ENCODE assay signal across 8 mouse cellular contexts in the genomic region with DNA sequence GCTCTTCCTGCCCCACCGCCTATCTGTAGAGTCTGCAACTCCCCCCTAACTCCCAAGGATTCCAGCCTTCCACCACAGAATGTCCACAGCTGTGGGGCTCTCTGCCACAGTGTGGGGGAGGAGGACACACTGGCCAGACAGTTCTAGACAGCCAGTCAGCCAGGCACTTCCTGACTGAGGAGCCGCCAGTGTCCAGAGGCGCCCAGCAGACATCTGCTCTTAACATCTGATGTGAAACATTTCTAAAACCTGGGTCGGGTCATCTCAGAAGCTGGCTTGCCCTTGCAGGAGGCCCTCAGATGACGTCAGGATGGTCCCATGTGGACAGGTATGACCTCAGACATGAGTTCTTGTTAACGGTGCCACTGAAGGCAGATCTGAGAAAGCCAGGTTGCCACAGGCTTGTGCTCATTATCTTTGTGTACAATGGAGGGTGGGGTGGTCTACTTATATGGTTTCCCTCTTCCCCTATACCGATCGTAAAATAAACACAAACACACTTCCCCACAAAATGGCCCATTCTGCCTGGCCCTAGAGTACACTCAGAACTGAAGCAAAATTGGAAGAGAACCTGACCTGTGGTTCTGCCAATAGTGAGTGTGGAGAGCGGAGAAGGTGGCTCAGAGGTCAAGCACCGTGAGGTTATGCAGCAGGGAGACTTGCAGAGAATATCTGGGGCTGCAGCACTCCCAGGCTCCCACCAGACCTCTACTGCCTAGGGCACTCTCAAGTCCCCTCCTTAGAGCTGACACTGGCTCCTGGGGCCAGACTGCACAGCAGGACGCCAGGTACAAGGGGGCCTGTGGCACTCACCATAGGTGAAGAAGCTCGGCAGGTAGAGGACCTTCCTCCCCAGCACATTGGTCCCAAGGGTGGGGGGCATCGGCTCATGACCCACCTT. TPM values are rescaled to one million over a fixed set of nuclear protein-coding genes. Genes with fewer than 3 reads are reported as not detected.
DNase-seq lines count a peak whose midpoint lies in the region; ATAC-seq and TF ChIP-seq lines count a peak whose summit lies in the region.

No protein-coding gene starts in this region.

- H3K9me3 ChIP-seq in megakaryocyte, embryonic 14.5 days, result no peaks in the 10 kb centered on the region
- H3K9me3 ChIP-seq in hindbrain, postnatal 0 days (ENCODE audit: low read length), result no peaks in the 10 kb centered on the region
- no peaks in the 10 kb centered on the region for H3K9me3 ChIP-seq in liver, embryonic 16.5 days (replicated peaks; ENCODE audit: control insufficient read depth, low read length)

- peak overlapping the region; percentile 85 for H3K27ac ChIP-seq in hindbrain, postnatal 0 days
- peak overlapping the region; percentile 55; the same call in 1 of the 2 replicates for H3K27ac ChIP-seq in liver, embryonic 16.5 days (ENCODE audit: low read length)

- peaks cover 65% of the 10 kb centered on the region for H3K4me1 ChIP-seq in megakaryocyte, embryonic 14.5 days
- H3K4me1 ChIP-seq in hindbrain, postnatal 0 days (ENCODE audit: insufficient read depth, low read length), result peaks cover 37% of the 10 kb centered on the region
- H3K4me1 ChIP-seq in liver, embryonic 16.5 days (ENCODE audit: control insufficient read depth, low read depth, low read length), result peaks cover 31% of the 10 kb centered on the region

- H3K9ac ChIP-seq in hindbrain, postnatal 0 days (replicated peaks; ENCODE audit: low read length), result peak overlapping the region; percentile 15; the same call in 1 of the 2 replicates
- H3K9ac ChIP-seq in liver, embryonic 16.5 days (ENCODE audit: low read depth, low read length), result no peak overlapping the region

- H3K4me3 ChIP-seq in megakaryocyte, embryonic 14.5 days (replicated peaks), result peak overlapping the region; percentile 69
- no peak overlapping the region for H3K4me3 ChIP-seq in hindbrain, postnatal 0 days (ENCODE audit: low read length)
- no peak overlapping the region for H3K4me3 ChIP-seq in liver, embryonic 16.5 days (ENCODE audit: low read depth, low read length)

- no peak for ATAC-seq in megakaryocyte, adult 5-6 weeks (ENCODE audit: poor library complexity, severe bottlenecking)
- ATAC-seq in hindbrain, postnatal 0 days, result peak; percentile 50
- ATAC-seq in liver, embryonic 16.5 days (ENCODE audit: low read depth), result no peak

- peaks cover 78% of the 10 kb centered on the region for H3K36me3 ChIP-seq in megakaryocyte, embryonic 14.5 days (replicated peaks; ENCODE audit: low read length)
- peaks cover 18% of the 10 kb centered on the region for H3K36me3 ChIP-seq in hindbrain, postnatal 0 days (ENCODE audit: insufficient read depth, low read length)
- peaks cover 6% of the 10 kb centered on the region; the same call in 1 of the 2 replicates for H3K36me3 ChIP-seq in liver, embryonic 16.5 days (ENCODE audit: control insufficient read depth, insufficient read depth)

- peak; percentile 67 for DNase-seq in gastrocnemius, postnatal 10 days
- peak; percentile 26 for DNase-seq in hindbrain, postnatal 0 days (ENCODE audit: low spot score)
- DNase-seq in ovary, postnatal 36 days (ENCODE audit: low spot score), result peak; percentile 64
- no peak for DNase-seq in retina, postnatal 1 day
- DNase-seq in thymus, postnatal 10 days (ENCODE audit: low spot score in 2 of 2), result no peak

- no peak for TF ChIP-seq CTCF in hindbrain, postnatal 0 days (IDR thresholded peaks at IDR 0.05; ENCODE audit: low read depth)

- 47% methylated on average over 13 of the region's 13 CpGs for WGBS in hindbrain, postnatal 0 days
- WGBS in liver, embryonic 16.5 days (ENCODE audit: insufficient replicate concordance), result 46% methylated on average over 13 of the region's 13 CpGs

- H3K27me3 ChIP-seq in megakaryocyte, embryonic 14.5 days (replicated peaks), result no peaks in the 10 kb centered on the region
- no peaks in the 10 kb centered on the region for H3K27me3 ChIP-seq in hindbrain, postnatal 0 days (ENCODE audit: insufficient read depth, low read length)
- H3K27me3 ChIP-seq in liver, embryonic 16.5 days (ENCODE audit: control insufficient read depth, insufficient read depth, low read depth, low read length), result no peaks in the 10 kb centered on the region

- no peak overlapping the region for H3K4me2 ChIP-seq in hindbrain, postnatal 0 days (ENCODE audit: low read depth, low read length)
- H3K4me2 ChIP-seq in liver, embryonic 16.5 days (ENCODE audit: low read depth, low read length), result no peak overlapping the region

RNA-seq across cellular contexts. Expression of a gene that starts 5.5 kb away (rescaled TPM):
- polyA plus RNA-seq in megakaryocyte, embryonic 14.5 days (2012; ENCODE audit: insufficient read depth, low replicate concordance), result 140 and 280 TPM in 2 replicates
- total RNA-seq in megakaryocyte, adult 5-6 weeks (2015), result 111 and 128 TPM in 2 replicates
- 84.1 and 107 TPM in 2 replicates for total RNA-seq in megakaryocyte, adult 5-6 weeks (2017)
- 100 to 1,000 TPM; 197 to 221 TPM for total RNA-seq in gastrocnemius, postnatal 10 days (2021)
- 622 and 633 TPM in 2 replicates for total RNA-seq in hindbrain, postnatal 0 days (2014; rRNA removed)
- 464 and 500 TPM in 2 replicates for polyA plus RNA-seq in hindbrain, postnatal 0 days (2015; fragmentation: Nextera tagmentation; extraction: Ambion mirVana)
- 33.3 and 48.5 TPM in 2 replicates for polyA plus RNA-seq in liver, embryonic 16.5 days (2015; fragmentation: Nextera tagmentation; extraction: Ambion mirVana)

RNA-seq across cellular contexts. Expression of a gene that starts 18.5 kb away (rescaled TPM):
- polyA plus RNA-seq in megakaryocyte, embryonic 14.5 days (2012; ENCODE audit: insufficient read depth, low replicate concordance), result 4.3 and 23.7 TPM in 2 replicates
- total RNA-seq in megakaryocyte, adult 5-6 weeks (2015), result 44.8 and 47.7 TPM in 2 replicates
- total RNA-seq in megakaryocyte, adult 5-6 weeks (2017), result 45.5 and 48.0 TPM in 2 replicates
- total RNA-seq in gastrocnemius, postnatal 10 days (2021), result 1 to 10 TPM; 3.5 to 3.9 TPM
- 14.7 and 19.1 TPM in 2 replicates for total RNA-seq in hindbrain, postnatal 0 days (2014; rRNA removed)
- 10.3 and 10.9 TPM in 2 replicates for polyA plus RNA-seq in hindbrain, postnatal 0 days (2015; fragmentation: Nextera tagmentation; extraction: Ambion mirVana)
- polyA plus RNA-seq in liver, embryonic 16.5 days (2015; fragmentation: Nextera tagmentation; extraction: Ambion mirVana), result 7.7 and 8.1 TPM in 2 replicates

RNA-seq across cellular contexts. Expression of a gene that starts 24.8 kb away (rescaled TPM):
- polyA plus RNA-seq in megakaryocyte, embryonic 14.5 days (2012; ENCODE audit: insufficient read depth, low replicate concordance), result 1.6 and 4.7 TPM in 2 replicates
- 32.6 and 44.2 TPM in 2 replicates for total RNA-seq in megakaryocyte, adult 5-6 weeks (2015)
- total RNA-seq in megakaryocyte, adult 5-6 weeks (2017), result 59.2 and 64.7 TPM in 2 replicates
- total RNA-seq in gastrocnemius, postnatal 10 days (2021), result 10 to 100 TPM; 38.8 to 45.1 TPM
- 2.3 and 2.8 TPM in 2 replicates for total RNA-seq in hindbrain, postnatal 0 days (2014; rRNA removed)
- 1.7 and 2.3 TPM in 2 replicates for polyA plus RNA-seq in hindbrain, postnatal 0 days (2015; fragmentation: Nextera tagmentation; extraction: Ambion mirVana)
- 2.0 and 2.6 TPM in 2 replicates for polyA plus RNA-seq in liver, embryonic 16.5 days (2015; fragmentation: Nextera tagmentation; extraction: Ambion mirVana)

Comparison
In these comparisons a context has a peak if more than half of its experiments do, and no peak if none do; other contexts are left out.
1. DNase-seq: peak in gastrocnemius, postnatal 10 days (single experiment), hindbrain, postnatal 0 days (single experiment) and ovary, postnatal 36 days (single experiment); none in retina, postnatal 1 day (single experiment) and thymus, postnatal 10 days (0 of 2).